22 mouse cellular contexts compared by ENCODE assay signal in the genomic region with DNA sequence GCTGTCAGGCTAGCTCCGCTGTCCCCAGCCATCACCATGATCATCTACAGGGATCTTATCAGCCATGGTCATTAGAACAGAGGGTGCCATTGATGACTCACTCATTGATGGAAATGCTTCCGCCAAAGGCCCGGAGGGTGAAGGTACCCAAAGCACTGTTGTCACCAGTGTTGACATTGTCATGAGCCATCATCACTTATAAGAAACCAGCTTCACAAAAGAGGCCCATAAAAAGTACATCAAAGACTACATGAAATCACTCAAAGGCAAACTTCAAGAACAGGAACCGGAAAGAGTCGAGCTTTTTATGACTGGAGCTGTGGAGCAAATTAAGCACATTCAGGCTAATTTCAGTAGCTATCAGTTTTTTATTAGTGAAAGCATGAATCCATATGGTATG. TPM values are rescaled to one million over a fixed set of nuclear protein-coding genes. Genes with fewer than 3 reads are reported as not detected.
"Had no signal": no experiment of that assay in that cellular context is flagged by ENCODE, and none has a peak within 500 bp of the region (broad histone marks: within the 10 kb centered on the region; RNA-seq: fewer than 3 reads in every experiment).

No protein-coding gene starts in this region.

- ATAC-seq: liver, postnatal 0 days had no signal

- DNase-seq: kidney, adult 9 months; kidney, postnatal 14 days; kidney, postnatal 4 days; left cerebral cortex, postnatal 4 days; liver, postnatal 0 days; lung, postnatal 14 days; lung, postnatal 4 days; midbrain, embryonic 14.5 days; retina, postnatal 1 day; thymus, postnatal 25 days had no signal

RNA-seq across cellular contexts. Expression of gene Cd2, which starts 54.3 kb away (rescaled TPM):
- total RNA-seq: layer of hippocampus, adult 18-20 months; layer of hippocampus, postnatal 14 days; left cerebral cortex, postnatal 14 days; megakaryocyte progenitor cell, adult 5-6 weeks; midbrain, postnatal 0 days had no signal
- polyA plus RNA-seq: limb, embryonic 12.5 days; limb, embryonic 15.5 days; liver, embryonic 11.5 days; liver, embryonic 14.5 days; midbrain, embryonic 11.5 days; midbrain, embryonic 14.5 days; neural tube, embryonic 12.5 days; neural tube, embryonic 15.5 days had no signal
